Mouse (Mus musculus): Measurements from ENCODE around the gene Fer. TPM values are rescaled to one million over a fixed set of nuclear protein-coding genes. Genes with fewer than 3 reads are reported as not detected.

Fer gene
- polyA plus RNA-seq, 1 experiment from 2014 or later, result 12.6 TPM

DNA sequence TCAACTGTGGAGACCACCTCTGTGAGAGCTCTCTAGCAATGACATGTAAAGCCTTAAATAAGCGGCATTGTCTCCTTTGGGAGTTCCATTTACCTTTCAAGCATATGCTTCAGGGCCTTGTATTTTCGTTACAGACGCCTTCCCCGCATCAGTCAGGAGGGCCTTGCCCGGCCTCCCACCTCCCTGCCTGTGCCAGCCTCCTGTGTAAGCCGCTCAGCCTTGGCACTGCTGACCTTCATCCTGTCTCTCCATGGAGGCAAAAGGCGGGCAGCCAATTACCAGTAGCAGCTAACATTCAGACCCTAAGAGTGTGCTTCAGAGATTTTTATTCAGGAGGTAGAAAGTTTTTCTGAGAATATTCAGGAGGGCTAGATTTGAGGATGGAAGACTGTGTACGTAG, 247.0 kb downstream of the Fer start:
- no peaks in the 10 kb centered on the region for H3K27me3 ChIP-seq (replicated peaks; ENCODE audit: control insufficient read depth, insufficient read depth, low read length)
- no peaks in the 10 kb centered on the region for H3K36me3 ChIP-seq (ENCODE audit: control insufficient read depth, insufficient read depth)
- H3K4me3 ChIP-seq (ENCODE audit: low read depth, low read length), result no peak overlapping the region
- H3K9ac ChIP-seq (ENCODE audit: low read depth, low read length), result no peak overlapping the region
- no peaks in the 10 kb centered on the region for H3K9me3 ChIP-seq (ENCODE audit: control insufficient read depth)
- 94% methylated on average over 8 of the region's 8 CpGs for WGBS
- H3K4me1 ChIP-seq (replicated peaks; ENCODE audit: control insufficient read depth, insufficient read depth, low read length), result no peaks in the 10 kb centered on the region
- no peak for ATAC-seq
- no peak overlapping the region for H3K27ac ChIP-seq (ENCODE audit: low read depth, low read length)
- no peak overlapping the region for H3K4me2 ChIP-seq (replicated peaks; ENCODE audit: low read depth)
- TF ChIP-seq CTCF (IDR thresholded peaks at IDR 0.05; ENCODE audit: low read depth), result no peak

DNA sequence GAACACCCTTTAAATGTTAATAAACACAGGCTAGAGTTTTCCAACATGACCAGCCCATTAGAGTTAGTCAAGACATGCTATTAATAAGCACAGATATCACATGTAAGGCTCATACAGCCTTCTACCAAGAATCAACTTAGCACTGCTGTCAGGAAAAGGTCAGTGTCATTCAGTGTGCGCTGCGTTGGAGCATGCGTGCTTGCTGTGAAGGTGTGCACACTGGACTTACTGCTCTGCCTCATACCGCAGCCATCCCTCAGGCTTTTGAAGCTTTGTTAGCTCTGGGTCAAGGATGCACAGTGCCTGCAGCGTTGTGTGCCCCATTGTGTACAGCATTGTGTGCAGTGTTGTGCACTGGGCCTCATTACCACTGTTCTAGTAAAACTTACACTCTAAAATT, 250.8 kb downstream of the Fer start:
- TF ChIP-seq CTCF (IDR thresholded peaks at IDR 0.05; ENCODE audit: low read depth), result no peak
- Histone ChIP-seq H3K36me3 (ENCODE audit: control insufficient read depth, insufficient read depth) (no peaks in the 10 kb centered on the region), H3K27me3 (replicated peaks; ENCODE audit: control insufficient read depth, insufficient read depth, low read length) (no peaks in the 10 kb centered on the region), H3K27ac (ENCODE audit: low read depth, low read length) (no peak overlapping the region), H3K4me1 (replicated peaks; ENCODE audit: control insufficient read depth, insufficient read depth, low read length) (no peaks in the 10 kb centered on the region), H3K4me3 (ENCODE audit: low read depth, low read length) (no peak overlapping the region), H3K4me2 (replicated peaks; ENCODE audit: low read depth) (no peak overlapping the region), H3K9me3 (ENCODE audit: control insufficient read depth) (no peaks in the 10 kb centered on the region), H3K9ac (ENCODE audit: low read depth, low read length) (no peak overlapping the region)
- WGBS, result 89% methylated on average over 5 of the region's 5 CpGs
- no peak for ATAC-seq

DNA sequence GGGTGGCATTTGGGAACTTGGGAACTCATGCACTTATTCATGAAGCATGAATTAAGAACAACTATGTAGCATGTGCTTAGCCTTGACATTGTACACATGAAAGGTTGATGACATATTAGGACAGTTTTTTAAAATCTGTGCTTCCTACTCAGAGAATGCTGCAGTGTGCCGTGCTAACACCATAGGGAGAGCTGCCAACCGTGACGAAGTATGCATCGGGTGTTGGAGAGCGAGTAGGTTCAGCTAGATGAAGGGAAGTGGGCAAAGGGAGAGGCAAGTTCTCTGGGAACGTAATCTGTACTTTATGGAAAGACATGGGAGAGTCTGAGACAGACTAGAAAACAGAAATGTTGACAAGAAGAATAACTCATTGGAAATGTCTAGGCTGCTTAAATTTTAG, 253.9 kb downstream of the Fer start:
- Histone ChIP-seq H3K4me2 (replicated peaks; ENCODE audit: low read depth) (no peak overlapping the region), H3K27ac (ENCODE audit: low read depth, low read length) (no peak overlapping the region), H3K4me1 (replicated peaks; ENCODE audit: control insufficient read depth, insufficient read depth, low read length) (no peaks in the 10 kb centered on the region), H3K27me3 (replicated peaks; ENCODE audit: control insufficient read depth, insufficient read depth, low read length) (no peaks in the 10 kb centered on the region), H3K9ac (ENCODE audit: low read depth, low read length) (no peak overlapping the region), H3K36me3 (ENCODE audit: control insufficient read depth, insufficient read depth) (no peaks in the 10 kb centered on the region), H3K4me3 (ENCODE audit: low read depth, low read length) (no peak overlapping the region), H3K9me3 (ENCODE audit: control insufficient read depth) (no peaks in the 10 kb centered on the region)
- 86% methylated on average over 6 of the region's 6 CpGs for WGBS
- ATAC-seq, result no peak
- TF ChIP-seq CTCF (IDR thresholded peaks at IDR 0.05; ENCODE audit: low read depth), result no peak

DNA sequence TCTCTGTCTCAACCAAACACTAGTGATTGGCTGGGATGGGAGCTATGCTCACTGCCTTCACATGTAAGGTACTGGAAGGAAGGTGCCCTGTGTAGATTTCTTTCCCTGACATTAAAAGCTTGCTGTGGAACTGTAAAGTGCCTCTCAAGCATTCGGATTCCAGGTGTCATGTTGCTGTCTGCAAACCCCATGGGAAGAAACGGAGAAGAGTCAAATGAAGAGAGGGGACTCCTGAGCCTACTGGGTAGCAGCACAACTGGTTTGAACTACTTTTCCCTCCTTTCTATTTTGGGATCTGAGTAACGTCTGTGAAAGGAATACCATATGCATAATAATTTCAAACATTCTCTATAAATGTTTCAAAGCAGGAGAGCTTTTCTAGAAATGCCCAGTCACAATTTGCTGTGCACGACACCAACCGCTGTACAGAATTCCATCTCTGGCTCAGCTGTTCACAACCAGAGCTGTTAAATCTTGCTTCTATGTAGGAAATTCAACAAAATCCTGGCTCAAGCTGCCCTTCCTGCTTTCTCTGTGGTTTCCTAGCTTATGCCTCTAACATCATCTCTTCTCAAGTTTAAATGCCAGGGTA, 256.9 kb downstream of the Fer start:
- WGBS, result 78% methylated on average over 5 of the region's 5 CpGs
- no peak overlapping the region for H3K4me2 ChIP-seq (replicated peaks; ENCODE audit: low read depth)
- H3K27me3 ChIP-seq (replicated peaks; ENCODE audit: control insufficient read depth, insufficient read depth, low read length), result no peaks in the 10 kb centered on the region
- TF ChIP-seq CTCF (IDR thresholded peaks at IDR 0.05; ENCODE audit: low read depth), result no peak
- H3K36me3 ChIP-seq (ENCODE audit: control insufficient read depth, insufficient read depth), result no peaks in the 10 kb centered on the region
- no peaks in the 10 kb centered on the region for H3K9me3 ChIP-seq (ENCODE audit: control insufficient read depth)
- ATAC-seq, result no peak
- no peak overlapping the region for H3K9ac ChIP-seq (ENCODE audit: low read depth, low read length)
- no peak overlapping the region for H3K4me3 ChIP-seq (ENCODE audit: low read depth, low read length)
- H3K27ac ChIP-seq (ENCODE audit: low read depth, low read length), result no peak overlapping the region
- no peaks in the 10 kb centered on the region for H3K4me1 ChIP-seq (replicated peaks; ENCODE audit: control insufficient read depth, insufficient read depth, low read length)

DNA sequence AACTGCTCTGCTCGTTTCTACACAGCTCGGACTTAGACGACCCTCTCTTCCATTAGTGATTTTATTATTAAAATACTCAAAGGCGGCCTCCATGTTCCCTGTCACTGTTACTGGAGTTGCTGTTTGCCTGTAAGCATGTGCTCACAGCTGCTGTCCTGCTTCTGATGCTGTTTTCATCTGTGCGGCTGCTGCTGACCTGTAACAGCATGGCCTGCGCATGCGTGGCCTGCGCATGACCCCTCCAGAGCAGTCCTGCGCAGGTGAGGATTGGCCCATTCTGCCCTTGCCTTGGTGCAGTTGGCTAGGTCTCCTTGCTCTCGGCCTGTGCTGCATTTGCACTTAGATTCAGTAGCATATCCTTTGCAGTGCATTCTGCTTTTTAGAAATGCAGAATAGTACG, 259.7 kb downstream of the Fer start:
- Histone ChIP-seq H3K4me3 (ENCODE audit: low read depth, low read length) (no peak overlapping the region), H3K4me1 (replicated peaks; ENCODE audit: control insufficient read depth, insufficient read depth, low read length) (no peaks in the 10 kb centered on the region), H3K9ac (ENCODE audit: low read depth, low read length) (no peak overlapping the region), H3K27ac (ENCODE audit: low read depth, low read length) (no peak overlapping the region), H3K36me3 (ENCODE audit: control insufficient read depth, insufficient read depth) (no peaks in the 10 kb centered on the region), H3K4me2 (replicated peaks; ENCODE audit: low read depth) (no peak overlapping the region), H3K9me3 (ENCODE audit: control insufficient read depth) (no peaks in the 10 kb centered on the region), H3K27me3 (replicated peaks; ENCODE audit: control insufficient read depth, insufficient read depth, low read length) (no peaks in the 10 kb centered on the region)
- TF ChIP-seq CTCF (IDR thresholded peaks at IDR 0.05; ENCODE audit: low read depth), result no peak
- ATAC-seq, result no peak
- 91% methylated on average over 11 of the region's 11 CpGs for WGBS

DNA sequence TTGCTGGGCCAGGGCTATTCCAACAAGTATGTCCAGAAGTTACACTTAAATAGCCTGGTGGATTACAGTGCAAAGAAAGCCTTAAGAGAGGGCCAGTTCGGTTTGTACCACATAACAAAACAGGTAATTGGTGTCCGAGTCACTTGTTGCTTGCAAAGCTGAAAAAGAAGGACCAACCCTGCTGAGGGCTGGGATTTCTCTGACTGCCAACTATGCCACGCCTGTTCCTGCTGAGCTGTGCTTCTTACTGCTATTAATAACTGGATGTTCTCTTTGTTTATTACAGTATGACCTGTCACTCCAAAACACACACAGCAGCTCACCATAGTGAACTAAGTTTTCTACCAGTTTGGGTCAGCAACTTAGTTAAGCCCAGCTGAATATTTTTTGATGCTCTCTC, 260.9 kb downstream of the Fer start:
- no peak for TF ChIP-seq CTCF (IDR thresholded peaks at IDR 0.05; ENCODE audit: low read depth)
- ATAC-seq, result no peak
- no peaks in the 10 kb centered on the region for H3K9me3 ChIP-seq (ENCODE audit: control insufficient read depth)
- no peaks in the 10 kb centered on the region for H3K4me1 ChIP-seq (replicated peaks; ENCODE audit: control insufficient read depth, insufficient read depth, low read length)
- no peaks in the 10 kb centered on the region for H3K27me3 ChIP-seq (replicated peaks; ENCODE audit: control insufficient read depth, insufficient read depth, low read length)
- no peak overlapping the region for H3K4me3 ChIP-seq (ENCODE audit: low read depth, low read length)
- H3K36me3 ChIP-seq (ENCODE audit: control insufficient read depth, insufficient read depth), result no peaks in the 10 kb centered on the region
- no peak overlapping the region for H3K9ac ChIP-seq (ENCODE audit: low read depth, low read length)
- no peak overlapping the region for H3K27ac ChIP-seq (ENCODE audit: low read depth, low read length)
- WGBS, result 57% methylated on average over 3 of the region's 3 CpGs
- no peak overlapping the region for H3K4me2 ChIP-seq (replicated peaks; ENCODE audit: low read depth)

DNA sequence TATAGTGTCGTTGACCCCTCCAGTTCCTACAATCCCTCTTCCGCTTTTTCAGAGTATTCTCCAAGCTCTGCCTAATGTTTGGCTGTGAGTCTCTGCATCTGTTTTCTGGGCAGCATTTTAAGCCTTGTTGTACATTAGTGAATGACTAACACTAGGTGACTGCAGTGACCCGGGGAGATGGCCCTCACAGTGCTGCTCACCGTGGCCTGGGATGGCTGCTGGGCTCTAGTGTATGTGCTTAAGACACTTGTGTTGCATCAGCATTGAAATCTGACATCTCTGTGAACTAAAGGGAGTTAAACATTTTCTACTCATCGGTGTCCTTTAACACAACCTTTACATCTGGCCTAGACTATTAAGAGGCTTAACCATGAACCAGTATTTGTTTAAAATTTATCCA, 264.0 kb downstream of the Fer start:
- no peak overlapping the region for H3K27ac ChIP-seq (ENCODE audit: low read depth, low read length)
- WGBS, result 79% methylated on average over 5 of the region's 5 CpGs

More for the DNA sequence above, 264.0 kb downstream of the Fer start:
- H3K4me3 ChIP-seq (ENCODE audit: low read depth, low read length), result no peak overlapping the region
- ATAC-seq, result no peak
- H3K27me3 ChIP-seq (replicated peaks; ENCODE audit: control insufficient read depth, insufficient read depth, low read length), result no peaks in the 10 kb centered on the region
- no peak for TF ChIP-seq CTCF (IDR thresholded peaks at IDR 0.05; ENCODE audit: low read depth)
- no peaks in the 10 kb centered on the region for H3K36me3 ChIP-seq (ENCODE audit: control insufficient read depth, insufficient read depth)
- H3K9me3 ChIP-seq (ENCODE audit: control insufficient read depth), result no peaks in the 10 kb centered on the region
- H3K4me2 ChIP-seq (replicated peaks; ENCODE audit: low read depth), result no peak overlapping the region
- no peaks in the 10 kb centered on the region for H3K4me1 ChIP-seq (replicated peaks; ENCODE audit: control insufficient read depth, insufficient read depth, low read length)
- H3K9ac ChIP-seq (ENCODE audit: low read depth, low read length), result no peak overlapping the region

All from intestine, postnatal 0 days (tissue).